Mouse (Mus musculus): ENCODE data around the gene Sp3.
"Not testable (repeated sequence)": the region's sequence is repeated elsewhere in the genome, so short reads cannot be mapped to it uniquely, and the experiment has no call there.

The Sp3 gene

DNA sequence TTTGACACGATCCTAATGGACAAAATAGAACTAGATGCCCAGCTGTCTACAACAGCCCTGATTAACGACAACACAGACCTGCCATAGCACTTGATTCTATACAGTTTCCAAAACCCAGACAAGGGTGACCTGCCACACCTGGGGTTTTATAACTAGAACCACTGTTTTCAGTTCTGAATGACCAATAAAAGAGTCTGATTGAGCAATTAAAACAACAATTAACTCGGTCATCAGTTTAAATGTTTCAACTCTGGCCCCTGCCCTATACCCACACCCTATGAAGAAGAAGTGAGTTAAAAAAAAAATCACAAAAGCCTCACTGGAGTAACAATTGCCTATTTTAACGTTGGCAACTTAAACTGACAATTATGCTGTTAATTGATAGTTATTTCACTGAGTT is 64.1 kb downstream of the Sp3 start:
- DNase-seq (ENCODE audit: low read depth) = no peak

DNA sequence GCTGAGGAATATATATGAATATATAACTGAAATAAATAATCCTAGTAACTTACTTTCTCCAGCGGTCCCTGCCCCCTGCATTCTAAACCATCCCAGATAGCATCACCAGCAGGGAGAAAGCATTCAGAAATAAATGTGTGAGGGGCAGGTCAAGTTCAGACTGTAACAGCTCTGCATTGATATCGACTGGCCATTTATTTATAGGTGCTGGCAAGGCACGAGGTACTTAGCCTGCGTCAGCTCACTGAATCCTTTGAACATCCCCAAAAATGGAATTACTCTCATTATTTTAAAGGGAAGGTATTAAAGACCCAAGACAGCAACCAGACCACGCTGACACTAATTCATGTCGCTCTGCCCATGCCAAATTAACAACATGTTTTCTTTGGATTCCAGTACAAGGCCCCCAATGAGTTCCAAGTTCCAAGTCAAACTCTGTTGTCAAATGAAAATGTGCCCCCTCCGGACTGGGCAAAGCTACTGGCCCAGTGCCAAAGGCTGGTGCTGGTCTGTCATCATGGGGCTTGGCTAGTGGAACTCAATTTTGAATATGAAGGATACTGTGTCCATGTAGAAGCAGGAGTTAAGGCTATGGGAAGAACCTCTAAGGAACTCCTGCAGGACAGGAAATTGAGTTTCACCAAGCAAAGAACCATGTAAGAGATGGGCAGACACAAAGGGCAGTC is 64.9 kb downstream of the Sp3 start:
- no peak for DNase-seq (ENCODE audit: low read depth)

DNA sequence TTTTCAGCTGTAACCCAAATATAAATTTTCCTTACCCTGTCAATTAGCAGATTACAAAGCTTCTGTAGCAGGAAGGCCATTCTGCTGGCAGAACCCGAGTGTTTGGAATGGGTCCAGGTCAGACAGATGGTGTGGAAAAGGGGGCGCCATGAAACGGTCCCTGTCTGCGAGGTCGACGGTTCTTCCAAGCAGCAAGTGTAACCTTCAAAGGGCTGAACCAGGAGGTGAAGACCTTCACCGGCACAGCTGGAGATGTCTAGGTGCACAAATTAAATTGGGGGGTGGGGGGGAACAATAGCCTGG is 66.8 kb downstream of the Sp3 start:
- DNase-seq (ENCODE audit: low read depth) = no peak

DNA sequence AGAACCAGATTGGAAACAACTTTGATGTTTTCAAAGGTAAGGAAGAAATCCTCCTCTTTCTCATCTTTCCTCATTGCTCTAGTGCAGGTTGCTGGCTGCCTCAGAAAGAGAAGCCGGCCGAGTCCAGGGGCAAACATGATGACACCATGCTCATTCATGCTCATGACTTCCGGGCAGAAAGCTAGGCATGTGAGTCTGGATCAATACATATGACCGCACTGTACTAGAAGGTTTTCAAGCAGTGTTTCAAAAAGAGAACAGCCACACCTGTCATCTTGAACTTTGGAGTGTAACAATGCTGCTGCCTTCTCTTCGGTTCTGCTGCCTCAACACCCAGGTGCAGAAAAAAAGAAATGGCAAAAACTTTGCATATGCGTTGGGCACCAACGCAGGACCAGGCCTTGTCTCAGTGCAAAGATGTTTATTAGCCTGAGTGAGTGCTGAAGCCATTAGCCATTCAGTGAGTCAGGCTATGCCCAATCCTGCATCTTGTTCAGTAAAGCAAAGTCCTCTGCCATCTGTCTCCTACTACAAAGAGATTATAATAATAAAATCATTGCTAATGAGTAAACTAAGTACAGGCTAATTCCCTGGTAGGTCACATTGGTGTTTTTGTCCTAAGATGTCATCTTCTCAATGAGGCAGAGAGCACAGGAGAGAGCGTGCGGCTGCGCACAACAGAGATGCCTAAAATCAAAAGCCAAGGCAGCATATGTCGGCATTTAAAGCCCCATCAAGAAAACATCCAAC is 67.4 kb downstream of the Sp3 start:
- no peak for DNase-seq (ENCODE audit: low read depth)

DNA sequence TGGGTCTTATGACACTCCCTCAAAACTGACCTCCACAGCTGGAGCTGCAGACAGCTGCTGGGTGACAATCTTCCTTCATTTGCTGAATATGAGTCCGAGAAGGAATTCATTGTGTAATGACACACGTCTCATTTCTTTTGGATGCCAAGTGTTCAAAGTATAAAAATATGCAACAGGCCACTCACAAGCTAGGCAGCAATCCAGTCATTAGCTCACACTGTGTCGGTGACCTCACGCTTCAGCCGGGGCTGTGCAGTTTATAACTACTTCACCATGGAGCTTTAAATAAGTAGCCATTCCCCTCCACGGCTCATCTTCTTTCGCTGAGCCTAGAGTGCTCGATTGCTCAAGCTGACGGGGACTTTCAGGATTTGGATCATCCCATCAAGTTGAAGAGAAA is 68.7 kb downstream of the Sp3 start:
- DNase-seq (ENCODE audit: low read depth) = peak; percentile 34

DNA sequence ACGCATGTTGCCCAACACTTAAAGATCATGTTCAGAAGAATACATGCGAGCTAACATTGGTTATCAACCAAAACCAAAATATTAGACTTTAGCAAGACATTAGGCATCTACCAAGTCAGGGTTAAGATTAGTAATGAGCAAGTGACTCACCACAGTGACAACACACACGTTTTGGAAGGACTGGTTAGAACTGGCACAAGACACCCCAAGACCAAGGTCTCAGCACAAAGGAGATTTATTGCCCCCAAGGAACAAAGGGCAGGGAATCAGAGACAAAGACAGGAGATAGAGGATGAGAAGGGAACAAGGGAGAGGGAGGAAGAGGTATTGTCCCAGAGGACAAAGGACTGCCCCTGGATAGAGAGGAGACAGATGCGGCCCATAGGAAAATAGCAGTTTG is 71.2 kb downstream of the Sp3 start:
- DNase-seq (ENCODE audit: low read depth) = no peak

DNA sequence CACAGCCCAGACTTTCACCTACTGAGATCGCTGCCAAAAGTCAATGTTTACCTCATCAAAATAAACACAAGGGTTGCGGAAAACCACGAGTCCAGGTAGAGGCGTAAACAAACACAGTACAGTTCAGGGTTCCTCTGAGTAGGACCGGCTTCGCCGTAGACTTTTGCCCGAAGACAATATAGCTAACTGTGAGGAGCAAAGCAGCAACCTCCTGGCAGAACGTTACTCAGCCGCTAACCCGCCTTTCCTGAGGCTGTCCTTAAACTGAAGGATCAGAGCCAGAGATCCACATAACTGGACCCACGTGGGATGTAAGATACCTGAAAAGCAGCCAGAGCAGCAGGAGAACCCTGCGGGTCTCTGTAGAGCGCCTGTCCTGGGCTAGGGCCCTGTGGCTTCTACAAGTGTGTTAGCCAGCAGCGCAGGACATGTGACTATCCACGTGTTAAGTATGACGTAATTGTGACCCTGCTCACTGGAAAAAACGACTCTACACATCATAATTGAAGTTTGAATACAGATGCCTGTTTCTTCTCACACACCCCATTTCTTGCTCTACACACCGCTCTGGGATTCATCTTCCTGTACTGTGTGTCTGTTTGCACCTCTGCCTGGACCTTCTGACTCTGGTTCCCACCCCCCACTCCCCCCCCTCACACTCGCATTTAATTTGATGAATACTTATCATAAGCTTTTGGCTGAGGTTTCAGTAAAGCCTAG is 71.9 kb downstream of the Sp3 start:
- DNase-seq (ENCODE audit: low read depth) = peak; percentile 5

DNA sequence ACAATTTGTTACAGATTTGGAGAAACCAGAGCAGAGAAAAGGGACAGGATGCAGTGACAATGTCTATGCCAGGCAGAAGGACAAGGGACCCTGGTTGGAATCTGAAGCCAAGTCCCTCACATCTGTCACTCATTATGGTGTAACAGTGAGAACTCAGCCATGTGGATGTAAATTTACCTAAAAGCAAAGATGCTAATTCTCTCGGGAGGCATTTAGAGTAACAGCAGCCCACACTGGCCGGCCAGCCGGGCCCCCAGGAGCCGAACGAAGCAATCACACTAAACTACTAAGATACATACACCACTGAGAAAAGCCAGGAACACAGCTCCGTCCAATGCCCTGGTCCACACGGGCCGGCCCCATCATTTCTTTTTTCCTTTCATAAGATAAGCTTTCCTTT is 73.5 kb downstream of the Sp3 start:
- no peak for DNase-seq (ENCODE audit: low read depth)

DNA sequence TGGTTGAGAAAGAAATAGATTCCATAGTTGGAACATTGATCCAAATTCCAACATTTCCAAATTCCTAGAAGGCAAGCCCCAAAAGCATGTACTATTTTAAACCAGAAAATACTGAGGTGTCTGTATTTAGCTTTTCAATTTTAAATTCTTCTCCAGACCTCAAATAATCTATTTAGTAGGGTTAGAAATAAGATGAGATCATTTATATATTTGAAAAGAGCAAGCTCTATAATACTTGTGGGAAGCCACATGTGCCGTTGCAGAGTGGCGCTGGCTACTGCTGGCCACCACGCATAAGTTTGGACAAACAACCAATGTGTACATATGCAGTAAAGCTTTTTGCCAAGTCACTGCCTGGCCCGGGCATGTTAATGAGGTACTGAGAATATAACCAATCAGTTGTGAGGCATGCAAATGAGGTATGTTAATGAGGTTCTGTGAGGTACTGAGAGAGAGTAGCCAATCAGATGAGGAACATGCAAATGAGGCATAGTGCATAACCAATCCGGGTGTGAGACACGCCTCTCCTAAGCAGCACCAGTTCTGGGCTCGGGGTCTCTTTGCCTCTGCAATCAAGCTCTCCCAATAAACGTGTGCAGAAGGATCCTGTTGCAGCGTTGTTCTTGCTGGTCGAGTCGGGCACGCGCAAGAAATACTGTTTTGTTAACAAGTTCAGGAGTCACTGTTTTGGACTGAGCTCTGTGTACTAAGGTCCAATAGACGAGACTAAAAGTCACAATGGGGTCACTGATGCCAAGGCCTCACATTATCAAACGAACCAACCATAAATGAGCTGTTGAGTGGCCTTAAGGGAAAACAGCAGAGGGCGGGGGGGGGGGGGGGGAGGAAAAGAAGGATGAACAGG is 77.2 kb downstream of the Sp3 start:
- DNase-seq (ENCODE audit: low read depth) = not testable (repeated sequence)

DNA sequence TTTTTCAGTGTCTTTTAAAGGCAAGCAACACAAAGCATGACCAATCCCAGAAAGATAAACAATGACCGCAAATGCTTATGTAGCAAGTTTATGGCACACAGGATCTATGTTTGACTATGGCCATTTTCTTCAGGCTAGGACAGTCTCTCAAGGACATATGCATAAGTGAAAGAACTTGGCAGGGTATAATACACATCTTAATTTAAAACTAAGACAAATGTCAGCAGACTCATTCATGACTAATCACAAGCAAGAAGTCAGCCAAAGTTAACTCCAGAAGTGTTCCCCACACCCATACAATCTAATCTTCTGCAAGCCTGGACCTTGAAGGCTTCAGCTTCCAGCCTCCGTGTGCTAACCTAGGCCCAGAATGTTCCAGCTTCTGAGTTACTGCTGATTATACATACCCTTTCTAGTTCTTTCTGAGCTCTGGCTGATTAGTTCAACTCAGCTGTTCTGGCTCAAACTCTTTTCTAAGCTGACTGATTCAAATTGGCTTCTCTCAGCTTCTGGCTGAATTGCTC is 81.4 kb downstream of the Sp3 start:
- DNase-seq (ENCODE audit: low read depth) = peak; percentile 19

DNA sequence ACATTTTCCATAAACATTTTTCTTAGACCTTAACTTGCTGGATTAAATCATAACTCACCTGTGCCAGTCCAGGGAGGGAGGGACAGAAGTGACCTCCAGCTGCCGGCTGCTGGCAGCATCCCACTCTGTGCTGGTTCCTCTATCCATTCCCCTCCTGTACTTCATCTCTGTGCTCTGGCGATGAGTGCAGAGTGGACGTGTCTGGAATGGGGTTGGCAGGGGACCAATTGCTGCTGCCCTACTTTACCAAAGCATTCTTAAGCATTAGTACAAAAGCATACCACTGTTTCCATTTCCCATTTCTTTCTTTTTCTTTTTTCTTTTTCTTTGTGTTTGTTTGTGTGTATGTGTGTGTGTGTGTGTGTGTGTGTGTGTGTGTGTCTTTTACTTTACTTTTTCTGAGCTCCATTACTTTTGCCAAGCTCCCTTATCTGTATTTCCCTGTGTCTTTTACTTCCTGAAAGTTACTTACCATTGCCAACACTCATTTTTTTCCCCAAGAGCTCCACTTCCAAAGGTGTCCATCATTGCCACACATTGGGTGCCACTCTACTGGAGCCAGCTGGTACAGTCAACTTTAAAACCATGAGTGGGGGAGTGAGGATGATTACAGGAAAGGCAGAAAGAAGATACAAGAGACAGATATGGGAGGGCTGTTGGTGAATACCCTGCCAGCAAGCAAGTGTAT is 82.0 kb downstream of the Sp3 start:
- peak; percentile 30 for DNase-seq (ENCODE audit: low read depth)

DNA sequence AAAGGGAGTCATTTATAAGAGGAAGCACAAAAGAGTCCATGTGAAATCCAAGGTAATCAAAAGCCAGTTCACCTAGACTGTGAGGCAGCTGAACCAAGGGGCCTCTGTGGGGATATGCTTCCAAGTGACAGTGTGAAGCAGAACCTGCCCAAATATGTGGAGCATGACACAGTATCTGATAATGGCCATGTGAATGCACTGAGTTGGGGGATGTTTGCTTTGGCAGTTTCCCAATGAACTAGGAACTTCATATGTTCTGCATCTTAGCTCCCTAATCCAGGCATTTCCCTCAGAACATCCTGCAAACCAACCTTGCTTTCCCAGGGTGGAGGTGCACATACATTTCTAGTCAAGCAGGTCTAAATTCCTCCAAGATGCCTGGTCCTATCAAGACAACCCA is 90.4 kb downstream of the Sp3 start:
- DNase-seq (ENCODE audit: low read depth) = peak; percentile 38
